Mouse (Mus musculus): ENCODE results near the gene Wdr54. TPM values are rescaled to one million over a fixed set of nuclear protein-coding genes. Genes with fewer than 3 reads are reported as not detected.
"Not testable (repeated sequence)": the region's sequence is repeated elsewhere in the genome, so short reads cannot be mapped to it uniquely, and the experiment has no call there.

The Wdr54 gene
- total and polyA plus RNA-seq, 3 experiments, result 1.9 to 10.3 (median 7.8) TPM

- DNase-seq (ENCODE audit: extremely low read depth), result peak; percentile 69
- H3K4me3 ChIP-seq (replicated peaks in 1 of 3; ENCODE audit: low read depth in 2 of 3, low read length in 2 of 3, poor library complexity in 1 of 3); H3K9ac ChIP-seq (ENCODE audit: insufficient read depth, low read depth); H3K4me2 ChIP-seq (ENCODE audit: insufficient read depth, low read depth, poor library complexity, severe bottlenecking); H3K9me3 ChIP-seq (replicated peaks; ENCODE audit: low read length); dilution Hi-C loops (cut with MboI; ENCODE audit: extremely low pct_ligation_motif_present, extremely low pct_unique_long_range_greater_than_20kb, low sequenced_read_pairs); H3K36me3 ChIP-seq (replicated peaks in 1 of 2; ENCODE audit: control insufficient read depth in 1 of 2, insufficient read depth in 1 of 2, low read length in 1 of 2); H3K79me2 ChIP-seq (replicated peaks; ENCODE audit: control insufficient read depth, extremely low read depth, insufficient read depth, poor library complexity, severe bottlenecking); H3K27me3 ChIP-seq (replicated peaks); H3K27ac ChIP-seq (ENCODE audit: insufficient read depth, low read depth): not testable (repeated sequence)
- peaks cover 11 to 26% of the 10 kb centered on the region in 2 experiments for H3K4me1 ChIP-seq (ENCODE audit: control insufficient read depth in 1 of 2, insufficient read depth in 2 of 2)
- TF ChIP-seq RAD21 (IDR thresholded peaks at IDR 0.05; ENCODE audit: low read depth, low read length) (peak; percentile 63), MYC (IDR thresholded peaks at IDR 0.05; ENCODE audit: low read depth, low read length) (0 out of 2 replicates have a peak, but pooled peaks have one; percentile 31), SMC3 (IDR thresholded peaks at IDR 0.05; ENCODE audit: low read depth, low read length) (peak; percentile 74), IRF4 (IDR thresholded peaks at IDR 0.05; ENCODE audit: low read depth, low read length) (0 out of 2 replicates have a peak, but pooled peaks have one; percentile 6), CTCF (conservative IDR thresholded peaks at IDR 0.05 in 1 of 2, IDR thresholded peaks at IDR 0.05 in 1 of 2; ENCODE audit: low read depth in 2 of 2, low read length in 2 of 2) (peak in 1 of 2 experiments; percentile 71; a peak in 2 of 4 replicates), ZNF384 (IDR thresholded peaks at IDR 0.05; ENCODE audit: low read depth, low read length) (peak; percentile 52)
- in situ Hi-C loops (cut with MboI; ENCODE audit: low pct_ligation_motif_present, low pct_unique_long_range_greater_than_20kb, low sequenced_read_pairs), result loop anchor here (5.0 kb wide), 2 partner anchors 42 to 167 kb away; partner anchors contain the start of gene Mogs
These were observed 3.3 kb upstream of the Wdr54 start for GRCm38 (mm10) chr6:83159456-83159855.

- in situ Hi-C loops (cut with MboI; ENCODE audit: low pct_ligation_motif_present, low pct_unique_long_range_greater_than_20kb, low sequenced_read_pairs), result loop anchor here (5.0 kb wide), 2 partner anchors 38 to 163 kb away; partner anchors contain the start of gene Mogs
- H3K79me2 ChIP-seq (replicated peaks; ENCODE audit: control insufficient read depth, extremely low read depth, insufficient read depth, poor library complexity, severe bottlenecking), result no peaks in the 10 kb centered on the region
- H3K9me3 ChIP-seq (replicated peaks; ENCODE audit: low read length), result no peaks in the 10 kb centered on the region
- H3K36me3 ChIP-seq (replicated peaks in 1 of 2; ENCODE audit: control insufficient read depth in 1 of 2, insufficient read depth in 1 of 2, low read length in 1 of 2), result peaks cover 12 to 18% of the 10 kb centered on the region in 2 experiments
- dilution Hi-C loops (cut with MboI; ENCODE audit: extremely low pct_ligation_motif_present, extremely low pct_unique_long_range_greater_than_20kb, low sequenced_read_pairs), result no loop called here
- peak overlapping the region; percentile 58 to 72 (median 62) for H3K4me3 ChIP-seq (replicated peaks in 1 of 3; ENCODE audit: low read depth in 2 of 3, low read length in 2 of 3, poor library complexity in 1 of 3)
- peak overlapping the region; percentile 51 for H3K9ac ChIP-seq (ENCODE audit: insufficient read depth, low read depth)
- no peak overlapping the region for H3K27ac ChIP-seq (ENCODE audit: insufficient read depth, low read depth)
- no peak for DNase-seq (ENCODE audit: extremely low read depth)
- TF ChIP-seq ZNF384 (IDR thresholded peaks at IDR 0.05; ENCODE audit: low read depth, low read length) (no peak), SMC3 (IDR thresholded peaks at IDR 0.05; ENCODE audit: low read depth, low read length) (no peak), CHD1 (IDR thresholded peaks at IDR 0.05; ENCODE audit: low read depth, low read length) (no peak), PAX5 (IDR thresholded peaks at IDR 0.05; ENCODE audit: low read length) (no peak), JUN (IDR thresholded peaks at IDR 0.05; ENCODE audit: insufficient read depth, low read depth, low read length) (no peak), MYC (IDR thresholded peaks at IDR 0.05; ENCODE audit: low read depth, low read length) (no peak), SIN3A (IDR thresholded peaks at IDR 0.05; ENCODE audit: low read length) (no peak), IRF4 (IDR thresholded peaks at IDR 0.05; ENCODE audit: low read depth, low read length) (no peak), USF2 (conservative IDR thresholded peaks at IDR 0.05; ENCODE audit: low read depth, low read length) (no peak), MAFK (IDR thresholded peaks at IDR 0.05; ENCODE audit: insufficient replicate concordance, low read length) (no peak), MXI1 (IDR thresholded peaks at IDR 0.05; ENCODE audit: low read depth, low read length) (no peak), POLR2A (IDR thresholded peaks at IDR 0.05; ENCODE audit: low read depth, low read length) (no peak), EP300 (IDR thresholded peaks at IDR 0.05; ENCODE audit: low read length) (no peak), ETS1 (conservative IDR thresholded peaks at IDR 0.05; ENCODE audit: low read depth, low read length) (no peak), NELFE (IDR thresholded peaks at IDR 0.05; ENCODE audit: low read depth, low read length) (no peak), USF1 (IDR thresholded peaks at IDR 0.05; ENCODE audit: low read depth, low read length) (no peak), RAD21 (IDR thresholded peaks at IDR 0.05; ENCODE audit: low read depth, low read length) (no peak), E2F4 (IDR thresholded peaks at IDR 0.05; ENCODE audit: insufficient replicate concordance, low read depth, low read length) (no peak), MAZ (IDR thresholded peaks at IDR 0.05; ENCODE audit: low read depth, low read length) (no peak)
- peak overlapping the region; percentile 80 for H3K4me2 ChIP-seq (ENCODE audit: insufficient read depth, low read depth, poor library complexity, severe bottlenecking)
- H3K27me3 ChIP-seq (replicated peaks), result no peaks in the 10 kb centered on the region
- peaks cover 15 to 30% of the 10 kb centered on the region in 2 experiments for H3K4me1 ChIP-seq (ENCODE audit: control insufficient read depth in 1 of 2, insufficient read depth in 2 of 2)
These were observed 502 bp downstream of the Wdr54 start for GRCm38 (mm10) chr6:83155552-83156238.

All from CH12.LX (cell line).